Mouse (Mus musculus): ENCODE measurements around the gene Tram2. TPM values are rescaled to one million over a fixed set of nuclear protein-coding genes. Genes with fewer than 3 reads are reported as not detected.

Tram2 gene
- polyA plus RNA-seq, 1 experiment from 2014 or later, result 8.6 TPM

GRCm38 (mm10) chr1:21048402-21048801 lies 30.6 kb downstream of the Tram2 start:
- Histone ChIP-seq H3K27me3 (ENCODE audit: insufficient read depth, low read length) (no peaks in the 10 kb centered on the region), H3K4me2 (replicated peaks; ENCODE audit: low read depth, low read length) (no peak overlapping the region), H3K36me3 (ENCODE audit: insufficient read depth, low read length) (no peaks in the 10 kb centered on the region), H3K9me3 (ENCODE audit: low read length) (no peaks in the 10 kb centered on the region), H3K4me3 (ENCODE audit: low read length) (no peak overlapping the region), H3K4me1 (ENCODE audit: insufficient read depth, low read length) (peaks cover 11% of the 10 kb centered on the region), H3K27ac (ENCODE audit: low read length) (no peak overlapping the region), H3K9ac (replicated peaks; ENCODE audit: low read length) (no peak overlapping the region)
- ATAC-seq (ENCODE audit: low FRiP score, low TSS enrichment), result no peak
- 84% methylated on average over 8 of the region's 8 CpGs for WGBS

GRCm38 (mm10) chr1:21042461-21042860 lies 36.6 kb downstream of the Tram2 start:
- WGBS, result 88% methylated on average over 7 of the region's 7 CpGs
- no peaks in the 10 kb centered on the region for H3K9me3 ChIP-seq (ENCODE audit: low read length)
- no peaks in the 10 kb centered on the region for H3K36me3 ChIP-seq (ENCODE audit: insufficient read depth, low read length)
- 0 out of 2 replicates have a peak, but pooled peaks cover 5% of the 10 kb centered on the region for H3K4me1 ChIP-seq (ENCODE audit: insufficient read depth, low read length)
- H3K27ac ChIP-seq (ENCODE audit: low read length), result no peak overlapping the region
- H3K9ac ChIP-seq (replicated peaks; ENCODE audit: low read length), result no peak overlapping the region
- no peak for ATAC-seq (ENCODE audit: low FRiP score, low TSS enrichment)
- H3K4me3 ChIP-seq (ENCODE audit: low read length), result no peak overlapping the region
- H3K27me3 ChIP-seq (ENCODE audit: insufficient read depth, low read length), result no peaks in the 10 kb centered on the region
- H3K4me2 ChIP-seq (replicated peaks; ENCODE audit: low read depth, low read length), result no peak overlapping the region

DNA sequence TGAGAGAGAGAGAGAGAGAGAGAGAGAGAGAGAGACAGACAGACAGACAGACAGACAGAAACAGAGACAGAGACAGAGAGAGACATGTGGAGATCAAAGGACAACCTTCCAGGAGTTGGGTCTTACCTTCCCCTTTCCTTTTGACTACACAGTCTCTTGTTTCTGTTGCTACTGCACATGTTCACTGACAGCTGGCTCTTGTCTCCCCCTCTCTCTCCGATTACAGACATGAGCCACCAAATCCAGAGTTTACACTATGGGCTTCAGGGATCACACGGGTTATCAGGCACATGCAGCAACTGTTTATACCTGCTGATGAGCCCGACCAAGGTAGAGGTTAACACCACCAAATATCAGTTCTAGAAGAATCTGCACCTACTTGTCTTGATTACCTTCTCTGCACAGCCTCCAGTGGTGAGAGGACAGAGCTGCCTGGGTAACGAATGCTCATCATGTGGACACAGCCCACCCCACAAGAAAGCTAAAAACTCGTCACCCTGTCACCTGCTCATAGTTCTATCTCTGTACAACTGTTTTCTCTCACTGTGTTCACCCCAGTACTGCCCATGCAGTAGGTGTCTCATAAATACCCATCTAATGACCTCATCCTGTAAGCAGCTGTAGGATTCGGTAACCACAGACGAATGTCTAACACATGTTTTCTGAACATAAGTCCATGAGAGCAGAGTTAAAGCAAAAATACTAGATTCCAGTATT lies 38.3 kb downstream of the Tram2 start:
- H3K4me3 ChIP-seq (ENCODE audit: low read length), result no peak overlapping the region
- no peaks in the 10 kb centered on the region for H3K9me3 ChIP-seq (ENCODE audit: low read length)
- no peaks in the 10 kb centered on the region for H3K27me3 ChIP-seq (ENCODE audit: insufficient read depth, low read length)
- H3K27ac ChIP-seq (ENCODE audit: low read length), result no peak overlapping the region
- ATAC-seq (ENCODE audit: low FRiP score, low TSS enrichment), result peak; percentile 35; the same call in 1 of the 2 replicates
- 47% methylated on average over 7 of the region's 7 CpGs for WGBS
- no peak overlapping the region for H3K4me2 ChIP-seq (replicated peaks; ENCODE audit: low read depth, low read length)
- H3K36me3 ChIP-seq (ENCODE audit: insufficient read depth, low read length), result peaks cover 5% of the 10 kb centered on the region; the same call in 1 of the 2 replicates
- no peak overlapping the region for H3K9ac ChIP-seq (replicated peaks; ENCODE audit: low read length)
- 0 out of 2 replicates have a peak, but pooled peaks cover 5% of the 10 kb centered on the region for H3K4me1 ChIP-seq (ENCODE audit: insufficient read depth, low read length)

- Histone ChIP-seq H3K4me3 (ENCODE audit: low read length) (no peak overlapping the region), H3K4me1 (ENCODE audit: insufficient read depth, low read length) (0 out of 2 replicates have a peak, but pooled peaks cover 5% of the 10 kb centered on the region), H3K9me3 (ENCODE audit: low read length) (no peaks in the 10 kb centered on the region), H3K9ac (replicated peaks; ENCODE audit: low read length) (no peak overlapping the region), H3K27me3 (ENCODE audit: insufficient read depth, low read length) (no peaks in the 10 kb centered on the region), H3K27ac (ENCODE audit: low read length) (no peak overlapping the region), H3K4me2 (replicated peaks; ENCODE audit: low read depth, low read length) (no peak overlapping the region), H3K36me3 (ENCODE audit: insufficient read depth, low read length) (peaks cover 7% of the 10 kb centered on the region; the same call in 1 of the 2 replicates)
- no peak for ATAC-seq (ENCODE audit: low FRiP score, low TSS enrichment)
- WGBS, result 90% methylated on average over 7 of the region's 7 CpGs
These were observed 38.9 kb downstream of the Tram2 start for GRCm38 (mm10) chr1:21040173-21040572.

- Histone ChIP-seq H3K4me2 (replicated peaks; ENCODE audit: low read depth, low read length) (no peak overlapping the region), H3K9me3 (ENCODE audit: low read length) (no peaks in the 10 kb centered on the region), H3K4me3 (ENCODE audit: low read length) (no peak overlapping the region), H3K27me3 (ENCODE audit: insufficient read depth, low read length) (no peaks in the 10 kb centered on the region), H3K36me3 (ENCODE audit: insufficient read depth, low read length) (peaks cover 7% of the 10 kb centered on the region; the same call in 1 of the 2 replicates), H3K4me1 (ENCODE audit: insufficient read depth, low read length) (0 out of 2 replicates have a peak, but pooled peaks cover 5% of the 10 kb centered on the region), H3K9ac (replicated peaks; ENCODE audit: low read length) (no peak overlapping the region), H3K27ac (ENCODE audit: low read length) (no peak overlapping the region)
- 93% methylated on average over 3 of the region's 3 CpGs for WGBS
- no peak for ATAC-seq (ENCODE audit: low FRiP score, low TSS enrichment)
These were observed 39.5 kb downstream of the Tram2 start for GRCm38 (mm10) chr1:21039564-21039963.

GRCm38 (mm10) chr1:21037881-21038601 lies 41.0 kb downstream of the Tram2 start:
- H3K27me3 ChIP-seq (ENCODE audit: insufficient read depth, low read length), result no peaks in the 10 kb centered on the region
- 84% methylated on average over 6 of the region's 6 CpGs for WGBS
- no peaks in the 10 kb centered on the region for H3K9me3 ChIP-seq (ENCODE audit: low read length)
- 0 out of 2 replicates have a peak, but pooled peaks cover 5% of the 10 kb centered on the region for H3K4me1 ChIP-seq (ENCODE audit: insufficient read depth, low read length)
- H3K27ac ChIP-seq (ENCODE audit: low read length), result no peak overlapping the region
- ATAC-seq (ENCODE audit: low FRiP score, low TSS enrichment), result no peak
- H3K9ac ChIP-seq (replicated peaks; ENCODE audit: low read length), result no peak overlapping the region
- H3K36me3 ChIP-seq (ENCODE audit: insufficient read depth, low read length), result peaks cover 7% of the 10 kb centered on the region; the same call in 1 of the 2 replicates
- no peak overlapping the region for H3K4me2 ChIP-seq (replicated peaks; ENCODE audit: low read depth, low read length)
- H3K4me3 ChIP-seq (ENCODE audit: low read length), result no peak overlapping the region

DNA sequence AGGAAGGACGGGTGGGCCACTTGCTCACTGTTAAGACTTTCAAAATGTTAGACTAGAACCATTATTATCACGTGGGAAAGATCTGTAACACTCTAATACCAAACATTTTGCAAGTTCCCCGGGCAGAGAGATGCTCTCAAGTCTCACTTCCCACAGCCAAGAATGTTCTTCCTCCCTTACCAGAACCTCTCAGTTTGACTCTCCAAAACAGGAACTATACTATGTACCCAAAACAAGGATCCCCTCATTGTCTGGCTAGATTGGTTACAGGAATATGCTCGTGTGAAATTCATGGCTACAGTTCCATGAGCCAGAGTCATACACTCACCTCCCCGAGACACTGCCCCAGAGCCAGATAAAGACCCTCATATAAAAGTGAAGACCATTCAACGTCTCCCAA lies 43.2 kb downstream of the Tram2 start:
- no peaks in the 10 kb centered on the region for H3K27me3 ChIP-seq (ENCODE audit: insufficient read depth, low read length)
- no peaks in the 10 kb centered on the region for H3K9me3 ChIP-seq (ENCODE audit: low read length)
- no peak overlapping the region for H3K9ac ChIP-seq (replicated peaks; ENCODE audit: low read length)
- 79% methylated on average over 6 of the region's 6 CpGs for WGBS
- H3K36me3 ChIP-seq (ENCODE audit: insufficient read depth, low read length), result peaks cover 7% of the 10 kb centered on the region; the same call in 1 of the 2 replicates
- no peak overlapping the region for H3K4me3 ChIP-seq (ENCODE audit: low read length)
- no peak overlapping the region for H3K27ac ChIP-seq (ENCODE audit: low read length)
- no peaks in the 10 kb centered on the region for H3K4me1 ChIP-seq (ENCODE audit: insufficient read depth, low read length)
- no peak overlapping the region for H3K4me2 ChIP-seq (replicated peaks; ENCODE audit: low read depth, low read length)
- no peak for ATAC-seq (ENCODE audit: low FRiP score, low TSS enrichment)

- Histone ChIP-seq H3K4me1 (ENCODE audit: insufficient read depth, low read length) (no peaks in the 10 kb centered on the region), H3K36me3 (ENCODE audit: insufficient read depth, low read length) (peaks cover 7% of the 10 kb centered on the region; the same call in 1 of the 2 replicates), H3K27ac (ENCODE audit: low read length) (no peak overlapping the region), H3K4me2 (replicated peaks; ENCODE audit: low read depth, low read length) (no peak overlapping the region), H3K4me3 (ENCODE audit: low read length) (no peak overlapping the region), H3K27me3 (ENCODE audit: insufficient read depth, low read length) (no peaks in the 10 kb centered on the region), H3K9ac (replicated peaks; ENCODE audit: low read length) (no peak overlapping the region), H3K9me3 (ENCODE audit: low read length) (no peaks in the 10 kb centered on the region)
- ATAC-seq (ENCODE audit: low FRiP score, low TSS enrichment), result peak; percentile 66; the same call in 1 of the 2 replicates
These were observed 45.3 kb downstream of the Tram2 start for GRCm38 (mm10) chr1:21033792-21034119.

- Histone ChIP-seq H3K4me3 (ENCODE audit: low read length) (no peak overlapping the region), H3K27me3 (ENCODE audit: insufficient read depth, low read length) (no peaks in the 10 kb centered on the region), H3K27ac (ENCODE audit: low read length) (no peak overlapping the region), H3K9me3 (ENCODE audit: low read length) (no peaks in the 10 kb centered on the region), H3K4me2 (replicated peaks; ENCODE audit: low read depth, low read length) (no peak overlapping the region), H3K4me1 (ENCODE audit: insufficient read depth, low read length) (no peaks in the 10 kb centered on the region), H3K36me3 (ENCODE audit: insufficient read depth, low read length) (peaks cover 7% of the 10 kb centered on the region; the same call in 1 of the 2 replicates), H3K9ac (replicated peaks; ENCODE audit: low read length) (no peak overlapping the region)
- ATAC-seq (ENCODE audit: low FRiP score, low TSS enrichment), result no peak
- WGBS, result 86% methylated on average over 11 of the region's 11 CpGs
These were observed 45.8 kb downstream of the Tram2 start for GRCm38 (mm10) chr1:21033065-21033791.

All from kidney, embryonic 16.5 days (tissue).